Mouse (Mus musculus) brain, embryonic 18.5 days (tissue): ENCODE data around the gene Thsd7b.
"Not testable (repeated sequence)": the region's sequence is repeated elsewhere in the genome, so short reads cannot be mapped to it uniquely, and the experiment has no call there.

Source experiments
- DNase-seq: peaks from one replicate; pipeline ENCODE4 v3.0.0-alpha.2; 2012; ENCODE audit warnings: low read depth, low spot score

Thsd7b gene

GRCm38 (mm10) chr1:129635146-129635545 is 362.0 kb downstream of the Thsd7b start:
- DNase-seq = no peak

DNA sequence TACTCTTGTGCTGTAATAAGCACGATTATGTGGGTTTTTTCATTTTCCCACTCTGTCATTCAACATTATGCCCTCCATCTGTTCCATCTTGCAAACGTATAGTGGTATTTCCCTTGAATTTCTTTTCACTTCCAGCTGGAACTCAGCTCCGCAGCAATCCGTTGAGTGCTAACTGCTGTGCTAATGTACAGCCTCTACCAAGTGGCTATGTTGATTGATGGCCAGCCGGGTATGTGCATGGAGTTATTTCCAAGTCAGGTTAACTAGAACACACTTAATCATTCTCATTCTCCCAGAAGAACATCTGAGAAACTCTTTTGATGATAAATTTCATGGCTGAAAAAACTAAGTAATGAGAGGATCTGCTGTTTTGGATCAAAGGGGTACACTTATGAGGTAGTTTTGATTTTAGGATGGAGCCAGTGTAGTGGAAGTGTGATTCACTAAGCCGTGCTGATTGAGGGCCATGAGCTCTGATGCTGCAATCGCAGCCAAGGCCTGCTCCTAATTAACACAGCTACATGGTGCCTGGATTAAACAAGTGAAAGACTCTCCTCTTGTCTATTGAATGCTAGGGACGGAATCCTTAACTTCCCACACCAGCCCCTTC is 371.3 kb downstream of the Thsd7b start:
- DNase-seq = no peak

- DNase-seq = not testable (repeated sequence)
These were observed 378.3 kb downstream of the Thsd7b start for GRCm38 (mm10) chr1:129651448-129651847.

- DNase-seq = no peak
These were observed 384.9 kb downstream of the Thsd7b start for GRCm38 (mm10) chr1:129658045-129658444.

DNA sequence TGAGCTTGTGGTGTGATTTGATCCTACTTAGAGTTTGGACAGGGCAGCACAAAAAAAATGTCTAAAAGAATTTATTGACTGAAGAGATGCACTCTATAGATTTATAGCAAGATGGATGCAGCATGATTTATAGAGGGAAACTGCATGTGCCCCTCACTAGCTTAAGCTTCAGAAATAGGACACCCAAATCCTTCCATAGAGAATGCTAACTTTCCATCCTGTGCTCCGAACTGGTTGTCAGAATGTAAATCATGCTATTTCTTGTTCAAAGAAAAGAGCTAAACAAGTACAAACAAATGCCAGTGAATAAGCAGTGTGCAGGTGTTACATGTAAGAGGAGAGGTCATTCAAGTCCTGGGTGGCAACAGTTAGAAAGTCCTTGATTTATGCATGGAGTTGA is 402.8 kb downstream of the Thsd7b start:
- DNase-seq = no peak

- DNase-seq = no peak
These were observed 405.7 kb downstream of the Thsd7b start for GRCm38 (mm10) chr1:129678851-129679250.

DNA sequence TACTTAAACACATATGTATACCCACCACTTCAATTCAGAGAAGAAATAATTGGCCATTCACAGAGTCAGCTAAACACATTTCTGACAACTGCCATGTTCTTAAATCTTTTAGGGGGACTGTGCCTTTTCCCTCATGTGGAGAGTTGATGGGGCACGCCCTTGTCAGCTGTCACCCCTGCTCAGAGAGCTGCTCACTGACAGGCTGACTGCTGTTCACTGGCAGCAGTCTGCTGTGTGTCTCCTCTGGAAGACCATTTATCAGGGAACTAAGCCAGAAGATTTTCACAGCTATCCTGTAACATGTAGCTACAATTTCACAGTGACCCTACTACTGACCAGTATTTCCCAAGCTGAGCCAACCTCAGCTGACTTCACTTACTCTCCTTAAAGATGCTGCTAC is 432.6 kb downstream of the Thsd7b start:
- no peak for DNase-seq

GRCm38 (mm10) chr1:129712706-129713105 is 439.6 kb downstream of the Thsd7b start:
- peak; percentile 42 for DNase-seq

GRCm38 (mm10) chr1:129713571-129713970 is 440.5 kb downstream of the Thsd7b start:
- DNase-seq = no peak

DNA sequence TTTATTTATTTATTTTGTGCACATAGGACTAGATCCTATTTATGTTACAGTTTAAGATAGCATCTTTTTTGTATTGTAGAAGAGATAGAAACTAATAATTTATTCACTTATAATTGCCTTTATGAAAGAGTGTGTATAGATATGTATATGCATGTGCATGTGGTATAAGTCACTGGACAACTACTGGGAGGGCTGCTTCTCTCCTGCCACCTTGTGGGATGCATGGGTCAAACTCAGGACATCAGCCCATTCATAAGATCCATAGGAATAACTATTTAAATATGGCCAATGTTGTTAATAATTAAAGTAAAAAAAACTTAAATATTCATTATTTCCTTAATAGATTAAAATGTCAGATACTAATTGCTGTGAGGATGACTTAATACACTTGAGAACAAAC is 446.5 kb downstream of the Thsd7b start:
- DNase-seq = no peak

- DNase-seq = no peak
These were observed 458.9 kb downstream of the Thsd7b start for GRCm38 (mm10) chr1:129731991-129732390.

DNA sequence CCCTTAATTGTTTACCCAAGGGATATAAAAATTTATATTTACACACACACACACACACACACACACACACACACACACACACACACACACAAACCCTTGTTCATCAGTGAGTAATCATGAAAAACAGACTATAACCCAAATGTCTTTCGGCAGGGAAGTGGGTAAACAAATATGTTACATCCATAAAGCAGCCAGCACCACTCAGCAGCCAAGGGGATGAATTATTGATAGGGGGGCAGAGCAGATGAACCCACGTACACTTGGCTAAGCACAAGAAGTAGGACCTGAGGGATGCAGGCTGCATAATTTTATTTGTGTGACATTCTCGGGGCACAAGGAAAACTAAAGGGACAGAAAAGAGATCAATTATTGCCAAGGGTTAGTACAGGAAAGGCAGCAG is 474.5 kb downstream of the Thsd7b start:
- DNase-seq = no peak

- DNase-seq = no peak
These were observed 483.6 kb downstream of the Thsd7b start for GRCm38 (mm10) chr1:129756548-129757240.

DNA sequence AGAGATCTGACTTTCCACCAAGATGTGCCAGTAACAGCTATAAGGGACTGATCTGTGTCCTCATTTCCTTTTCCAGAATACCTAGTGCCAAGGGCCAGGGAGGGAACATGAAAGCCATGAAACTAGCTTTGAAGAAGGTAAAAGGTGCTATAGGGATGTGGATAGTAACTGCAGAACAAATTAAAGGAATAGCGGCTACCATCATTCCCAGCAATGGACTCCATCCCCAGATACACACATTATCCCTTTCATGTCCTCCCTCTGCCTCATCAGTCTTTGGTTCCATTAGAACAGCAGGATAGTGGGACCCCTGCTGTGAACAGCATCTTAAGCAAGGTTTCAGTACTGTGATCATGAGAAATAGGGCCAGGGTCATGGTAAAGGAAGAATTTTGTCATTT is 485.9 kb downstream of the Thsd7b start:
- DNase-seq = no peak

DNA sequence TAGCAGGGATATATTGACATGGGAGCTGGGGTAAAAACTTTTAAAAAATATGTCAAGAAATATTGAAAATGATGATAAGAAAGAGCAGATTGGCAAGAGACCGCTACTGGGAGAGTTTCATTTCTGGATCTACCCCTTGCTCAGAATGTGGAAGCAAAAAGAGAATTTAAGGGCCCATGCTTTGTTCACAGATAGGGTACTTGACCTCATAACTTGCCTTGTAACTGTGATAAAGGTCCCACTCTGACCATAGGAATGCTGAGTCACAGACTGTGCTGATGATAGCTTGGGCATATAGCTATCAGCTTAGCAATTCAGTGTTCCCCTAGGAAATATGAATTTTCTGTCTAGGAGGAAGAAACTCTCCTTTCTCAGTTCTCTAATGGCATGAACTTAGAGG is 488.1 kb downstream of the Thsd7b start:
- no peak for DNase-seq

DNA sequence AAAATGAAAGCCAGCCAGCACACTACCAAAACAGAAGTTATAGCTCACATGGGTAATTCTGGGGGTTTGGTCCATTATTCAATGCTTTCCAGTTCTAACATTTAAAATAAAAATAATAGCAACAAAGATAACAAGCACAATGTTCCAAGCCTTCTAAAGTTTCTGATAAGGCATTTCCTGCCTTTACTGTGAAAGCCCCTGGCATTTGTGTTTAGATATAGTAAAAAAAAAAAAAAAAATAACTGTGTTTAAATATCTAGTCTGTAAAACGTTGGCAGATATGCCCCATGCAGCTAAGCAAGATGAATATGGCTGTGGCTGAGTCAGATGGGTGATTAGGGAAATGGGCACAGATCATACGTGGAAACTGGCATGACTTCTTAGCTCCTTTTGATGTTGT is 491.6 kb downstream of the Thsd7b start:
- DNase-seq = no peak

DNA sequence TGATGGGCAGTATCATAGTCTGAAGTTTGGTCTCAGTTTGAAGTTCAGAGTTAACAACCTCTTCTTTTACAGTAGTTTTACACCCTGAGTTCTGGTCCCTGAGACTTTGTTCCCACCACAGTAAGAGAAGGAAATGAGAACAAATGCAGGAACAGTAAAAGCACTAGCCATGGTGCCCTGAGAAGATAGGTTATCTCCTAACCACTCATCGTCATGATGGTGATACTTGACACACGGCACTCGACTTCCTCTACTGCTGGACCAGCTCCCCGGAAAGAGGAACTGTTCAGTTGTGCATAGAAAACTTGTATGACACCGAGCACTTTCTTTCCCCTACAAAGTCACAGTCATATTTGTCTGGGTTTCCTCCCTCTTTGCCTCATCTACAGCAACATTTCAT is 504.0 kb downstream of the Thsd7b start:
- no peak for DNase-seq

DNA sequence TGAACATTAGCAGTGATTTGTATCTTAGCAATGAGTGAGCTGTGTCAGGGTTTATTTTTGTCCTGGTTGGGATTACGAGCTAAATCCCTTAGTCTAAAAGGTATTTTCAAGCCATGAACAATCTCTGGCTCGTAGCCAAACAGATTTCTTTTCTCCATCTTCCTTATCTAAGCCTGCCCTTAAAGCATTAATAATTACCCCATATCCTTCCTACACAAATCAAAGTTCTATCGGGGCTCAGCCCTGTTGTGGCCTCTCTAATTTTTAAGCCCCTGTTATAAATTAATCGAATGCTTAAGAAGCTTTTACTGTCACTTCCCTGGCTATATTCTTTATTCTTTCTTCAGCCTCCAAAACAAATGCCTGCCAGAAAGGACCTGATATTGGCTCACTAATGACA is 506.4 kb downstream of the Thsd7b start:
- DNase-seq = no peak

DNA sequence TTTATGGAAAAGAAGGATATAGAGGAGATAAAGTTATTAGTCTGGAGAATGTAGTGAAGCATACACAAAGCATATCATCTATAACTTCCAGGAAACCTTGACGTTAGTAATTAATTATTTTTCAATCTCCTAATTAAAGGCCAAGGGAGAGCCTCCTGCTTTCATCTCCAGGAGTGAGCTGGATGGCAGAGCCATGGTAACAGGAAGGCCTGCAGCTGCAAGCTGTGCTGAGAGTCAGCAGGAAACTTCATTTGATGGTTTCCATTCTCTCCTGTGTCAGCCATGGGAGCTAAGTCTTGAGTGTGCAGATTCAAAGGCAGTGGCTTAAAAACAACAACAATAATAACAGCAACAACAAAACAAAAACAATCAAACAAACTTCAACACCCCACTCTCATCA is 507.5 kb downstream of the Thsd7b start:
- DNase-seq = no peak

GRCm38 (mm10) chr1:129798519-129798918 is 525.4 kb downstream of the Thsd7b start:
- DNase-seq = no peak

DNA sequence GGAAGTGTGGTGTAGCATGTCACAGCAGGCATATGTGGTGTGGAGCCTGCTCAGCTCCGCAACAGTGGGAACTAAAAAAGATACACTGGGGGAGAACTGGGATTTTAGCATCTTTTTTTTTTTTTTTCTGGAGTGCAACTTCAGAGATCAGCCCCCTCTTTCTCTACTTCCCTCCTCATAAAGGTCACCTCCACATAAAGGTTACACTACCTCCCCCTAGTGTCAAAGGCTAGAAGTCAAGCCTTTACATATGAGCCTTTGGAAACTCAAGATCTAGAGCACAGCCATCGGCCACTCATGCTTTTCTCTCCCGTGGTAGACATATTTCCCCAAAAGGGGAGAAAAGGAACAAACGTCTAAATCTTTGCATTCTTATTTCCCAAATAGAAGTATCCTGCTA is 553.8 kb downstream of the Thsd7b start:
- DNase-seq = no peak

DNA sequence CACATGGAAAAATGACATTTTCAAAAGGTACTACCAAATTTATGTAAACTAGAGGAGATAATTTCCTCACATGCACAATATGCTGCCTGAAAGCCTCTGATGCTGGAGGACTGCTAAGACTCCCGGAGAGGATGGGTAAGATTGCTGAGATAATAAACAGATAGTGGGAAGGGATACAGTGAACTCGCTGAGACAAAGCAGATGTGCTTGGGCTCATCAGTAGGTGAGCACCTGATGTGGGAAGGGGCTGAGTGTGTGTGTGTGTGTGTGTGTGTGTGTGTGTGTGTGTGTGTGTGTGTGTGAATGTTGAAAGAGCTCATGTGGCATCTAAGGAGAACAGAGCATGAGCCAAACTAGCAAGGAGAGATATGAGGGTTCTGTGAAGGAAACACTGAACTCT is 564.2 kb downstream of the Thsd7b start:
- DNase-seq = no peak

- DNase-seq = no peak
These were observed 564.7 kb downstream of the Thsd7b start for GRCm38 (mm10) chr1:129837776-129838175.

- no peak for DNase-seq
These were observed 565.4 kb downstream of the Thsd7b start for GRCm38 (mm10) chr1:129838486-129838885.
